Mouse (Mus musculus) intestine, postnatal 0 days (tissue): ENCODE measurements at regions not wholly inside any gene's neighbourhood (a gene's known extent, or its start where the extent isn't known, plus 50 kb on each side); places are given as distances from the start of the nearest gene placed in this dataset.
"Not testable (repeated sequence)": the region's sequence is repeated elsewhere in the genome, so short reads cannot be mapped to it uniquely, and the experiment has no call there.

Source experiments
- ATAC-seq: fragments of 200-750 bp; cut with Nextera tagmentation; 2 replicates; pipeline ENCODE4 v1.8.0; 2017; ENCODE audit warnings: mild to moderate bottlenecking, moderate TSS enrichment, moderate library complexity
- H3K27ac ChIP-seq: fragments of 300-500 bp; sonication (generic); 2 replicates; pipeline ENCODE4 v1.5.1; 2014; ENCODE audit warnings: mild to moderate bottlenecking, low read depth, low read length, moderate library complexity
- H3K27me3 ChIP-seq: fragments of 300-500 bp; sonication (generic); replicated peaks from 2 replicates; pipeline ENCODE4 v1.6.1; 2014; ENCODE audit warnings: low read length, mixed read lengths; ENCODE audit not compliant: control insufficient read depth, insufficient read depth
- H3K36me3 ChIP-seq: fragments of 300-500 bp; sonication (generic); 2 replicates; pipeline ENCODE4 v1.6.1; 2014; ENCODE audit warnings: mild to moderate bottlenecking, moderate library complexity; ENCODE audit not compliant: control insufficient read depth, insufficient read depth
- H3K4me1 ChIP-seq: fragments of 300-500 bp; sonication (generic); replicated peaks from 2 replicates; pipeline ENCODE4 v1.6.1; 2014; ENCODE audit warnings: antibody characterized with exemption, low read length, mixed read lengths; ENCODE audit not compliant: control insufficient read depth, insufficient read depth
- H3K4me2 ChIP-seq: fragments of 300-500 bp; sonication (generic); replicated peaks from 2 replicates; pipeline ENCODE4 v1.6.1; 2014; ENCODE audit warnings: low read depth, mild to moderate bottlenecking, moderate library complexity
- H3K4me3 ChIP-seq: fragments of 300-500 bp; sonication (generic); 2 replicates; pipeline ENCODE4 v1.5.1; 2014; ENCODE audit warnings: low read depth, low read length
- H3K9ac ChIP-seq: fragments of 300-500 bp; sonication (generic); 2 replicates; pipeline ENCODE4 v1.6.1; 2014; ENCODE audit warnings: mild to moderate bottlenecking, low read depth, low read length
- H3K9me3 ChIP-seq: fragments of 300-500 bp; sonication (generic); 2 replicates; pipeline ENCODE4 v1.6.1; 2016; ENCODE audit warnings: mixed run types; ENCODE audit not compliant: control insufficient read depth
- CTCF ChIP-seq: sonication (generic); IDR thresholded peaks from 2 replicates; pipeline ENCODE4 v1.5.1; 2016; ENCODE audit warnings: low read depth, mild to moderate bottlenecking, control low read depth, antibody characterized with exemption, moderate library complexity
- WGBS: fragments of 180-500 bp; shearing (Covaris S2); extraction: QIAGEN DNeasy Blood & Tissue Kit; methylation state at CpG from one replicate; pipeline ENCODE4 v1.1.7; 2014; 5-methylcytosine and 5-hydroxymethylcytosine counted together

DNA sequence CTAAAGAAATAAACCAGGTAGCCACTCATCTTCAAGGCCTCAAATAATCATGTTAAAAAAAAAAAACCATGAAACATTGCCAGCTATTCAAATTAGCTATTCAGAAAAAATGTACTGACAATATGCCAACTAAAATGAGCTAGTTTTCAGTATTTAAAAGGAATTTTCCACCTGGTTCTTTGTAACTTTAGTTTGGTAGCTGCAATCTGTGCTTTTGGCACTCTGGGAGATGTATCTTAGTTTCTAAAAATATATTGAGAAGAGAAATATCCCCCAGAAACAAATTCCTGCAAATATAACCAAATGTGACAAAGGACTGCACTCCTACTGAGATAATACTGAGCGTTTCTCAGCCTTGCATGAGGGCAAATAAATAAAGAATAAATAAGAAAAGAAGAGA is 1317.8 kb upstream of the Adam24 start:
- H3K4me2 ChIP-seq = no peak overlapping the region
- no peaks in the 10 kb centered on the region for H3K36me3 ChIP-seq
- no peak overlapping the region for H3K4me3 ChIP-seq
- TF ChIP-seq CTCF = no peak
- no peak overlapping the region for H3K27ac ChIP-seq
- no peak for ATAC-seq
- H3K9me3 ChIP-seq = no peaks in the 10 kb centered on the region
- no peaks in the 10 kb centered on the region for H3K27me3 ChIP-seq
- no peaks in the 10 kb centered on the region for H3K4me1 ChIP-seq
- 77% methylated on average over 1 of the region's 1 CpGs for WGBS
- no peak overlapping the region for H3K9ac ChIP-seq

- no peak for ATAC-seq
- 85% methylated on average over 3 of the region's 3 CpGs for WGBS
- H3K27me3 ChIP-seq = no peaks in the 10 kb centered on the region
- H3K4me3 ChIP-seq = no peak overlapping the region
- no peak overlapping the region for H3K4me2 ChIP-seq
- no peaks in the 10 kb centered on the region for H3K9me3 ChIP-seq
- no peak overlapping the region for H3K9ac ChIP-seq
- H3K27ac ChIP-seq = no peak overlapping the region
- TF ChIP-seq CTCF = no peak
- H3K36me3 ChIP-seq = no peaks in the 10 kb centered on the region
- no peaks in the 10 kb centered on the region for H3K4me1 ChIP-seq
Measured at GRCm38 (mm10) chr8:39357865-39358264, 1317.0 kb upstream of the Adam24 start.

DNA sequence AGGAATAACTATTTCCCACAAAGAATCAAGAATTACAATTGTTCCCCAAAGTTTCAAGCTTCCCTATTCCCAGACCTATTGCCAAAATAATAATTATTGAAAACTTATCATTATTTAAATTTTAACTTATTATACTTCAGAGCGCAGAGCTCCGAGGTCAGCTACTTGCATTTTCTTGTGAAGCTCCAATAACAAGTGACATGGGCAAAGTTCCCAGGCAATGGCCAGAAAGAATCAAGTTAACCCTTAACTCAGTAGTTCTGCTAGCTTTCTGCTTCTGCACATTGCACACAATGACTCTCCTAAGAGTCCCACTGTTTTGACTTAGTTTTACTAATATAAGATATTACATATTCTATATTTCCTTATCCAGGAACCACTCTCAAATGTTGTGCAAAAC is 1308.5 kb upstream of the Adam24 start:
- WGBS = 36% methylated on average over 2 of the region's 2 CpGs

More for the DNA sequence above, 1308.5 kb upstream of the Adam24 start:
- not testable (repeated sequence) for H3K9me3 ChIP-seq, H3K27ac ChIP-seq, H3K9ac ChIP-seq, ATAC-seq, H3K36me3 ChIP-seq, H3K27me3 ChIP-seq, H3K4me1 ChIP-seq, H3K4me2 ChIP-seq, H3K4me3 ChIP-seq
